In genomic region chr2:168684695-168685094, GRCm38 (mm10) we compare ENCODE assay signal across 25 mouse cellular contexts. TPM values are rescaled to one million over a fixed set of nuclear protein-coding genes. Genes with fewer than 3 reads are reported as not detected.
DNase-seq lines count a peak whose midpoint lies in the region; ATAC-seq and TF ChIP-seq lines count a peak whose summit lies in the region.
"Had no signal": no experiment of that assay in that cellular context is flagged by ENCODE, and none has a peak within 500 bp of the region (broad histone marks: within the 10 kb centered on the region; RNA-seq: fewer than 3 reads in every experiment).

No protein-coding gene starts in this region.

- TF ChIP-seq POLR2A in cerebellum, adult 2 months (IDR thresholded peaks at IDR 0.05; ENCODE audit: borderline replicate concordance, insufficient read depth, low read length): no peak

- no peak overlapping the region for H3K4me2 ChIP-seq in hindbrain, postnatal 0 days (ENCODE audit: low read depth, low read length)
- H3K4me2 ChIP-seq: embryonic facial prominence, embryonic 15.5 days; limb, embryonic 13.5 days; liver, embryonic 12.5 days had no signal

- no peak overlapping the region for H3K9ac ChIP-seq in hindbrain, postnatal 0 days (replicated peaks; ENCODE audit: low read length)
- H3K9ac ChIP-seq: embryonic facial prominence, embryonic 15.5 days; limb, embryonic 13.5 days; liver, embryonic 12.5 days had no signal

- no peak for ATAC-seq in hindbrain, postnatal 0 days
- ATAC-seq: liver, embryonic 12.5 days had no signal

- TF ChIP-seq CTCF in cerebellum, adult 2 months (IDR thresholded peaks at IDR 0.05; ENCODE audit: borderline replicate concordance, insufficient read depth, low read depth, low read length): no peak
- no peak for TF ChIP-seq CTCF in layer of hippocampus, adult 2 months (conservative IDR thresholded peaks at IDR 0.05)
- no peak for TF ChIP-seq CTCF in hindbrain, postnatal 0 days (IDR thresholded peaks at IDR 0.05; ENCODE audit: low read depth)

- no peaks in the 10 kb centered on the region for H3K27me3 ChIP-seq in cerebellum, adult 2 months (ENCODE audit: control insufficient read depth, insufficient read depth, low read length)
- H3K27me3 ChIP-seq in hindbrain, postnatal 0 days (ENCODE audit: insufficient read depth, low read length): no peaks in the 10 kb centered on the region
- H3K27me3 ChIP-seq: embryonic facial prominence, embryonic 15.5 days; limb, embryonic 13.5 days; liver, embryonic 12.5 days had no signal

- no peak overlapping the region for H3K4me3 ChIP-seq in cerebellum, adult 2 months (replicated peaks; ENCODE audit: insufficient read depth, low read depth, low read length)
- H3K4me3 ChIP-seq in layer of hippocampus, adult 2 months: no peak overlapping the region
- no peak overlapping the region for H3K4me3 ChIP-seq in hindbrain, postnatal 0 days (ENCODE audit: low read length)
- H3K4me3 ChIP-seq: embryonic facial prominence, embryonic 15.5 days; gastrocnemius, adult 2 months; heart, embryonic 10.5 days; limb, embryonic 13.5 days; liver, embryonic 12.5 days had no signal

- peak in 1 of 2 experiments; percentile 28 for DNase-seq in cerebellum, adult 2 months
- no peak for DNase-seq in cerebellum, adult 9-11 months
- DNase-seq in layer of hippocampus, adult 2 months (ENCODE audit: low spot score in 2 of 2): no peak
- DNase-seq in layer of hippocampus, adult 9-11 months: no peak
- peak; percentile 58 for DNase-seq in brain, adult 2 months (ENCODE audit: low read depth, low spot score)
- no peak for DNase-seq in hindbrain, postnatal 0 days (ENCODE audit: low spot score)
- DNase-seq in gastrocnemius, postnatal 4 days (ENCODE audit: low spot score in 2 of 2): no peak
- DNase-seq: adrenal gland, postnatal 36 days; cerebellum, adult 11-12 months; cerebellum, postnatal 36 days; gastrocnemius, adult 2 months; heart, postnatal 4 days; kidney, adult 2 months; kidney, postnatal 14 days; layer of hippocampus, postnatal 36 days; lung, adult 18-20 months; lung, postnatal 10 days; right cerebral cortex, postnatal 14 days; thymus, adult 2 months; thymus, postnatal 4 days had no signal

- peaks cover 14% of the 10 kb centered on the region for H3K36me3 ChIP-seq in hindbrain, postnatal 0 days (ENCODE audit: insufficient read depth, low read length)
- H3K36me3 ChIP-seq: liver, embryonic 12.5 days had no signal

- 22% methylated on average over 3 of the region's 3 CpGs for WGBS in cerebellum, adult 2 months
- WGBS in hindbrain, postnatal 0 days: 70% methylated on average over 3 of the region's 3 CpGs

- H3K27ac ChIP-seq in cerebellum, adult 2 months (ENCODE audit: insufficient read depth, low read length): peak overlapping the region; percentile 80
- H3K27ac ChIP-seq in layer of hippocampus, adult 2 months: peak overlapping the region; percentile 75
- H3K27ac ChIP-seq in hindbrain, postnatal 0 days: peak overlapping the region; percentile 11; the same call in 1 of the 2 replicates
- H3K27ac ChIP-seq: embryonic facial prominence, embryonic 15.5 days; gastrocnemius, adult 2 months; heart, embryonic 10.5 days; limb, embryonic 13.5 days; liver, embryonic 12.5 days; stomach, postnatal 0 days had no signal

- peaks cover 37% of the 10 kb centered on the region for H3K4me1 ChIP-seq in cerebellum, adult 2 months (ENCODE audit: control insufficient read depth, insufficient read depth, low read length)
- no peaks in the 10 kb centered on the region for H3K4me1 ChIP-seq in hindbrain, postnatal 0 days (ENCODE audit: insufficient read depth, low read length)
- H3K4me1 ChIP-seq: embryonic facial prominence, embryonic 15.5 days; limb, embryonic 13.5 days; liver, embryonic 12.5 days had no signal

- no peaks in the 10 kb centered on the region for H3K9me3 ChIP-seq in hindbrain, postnatal 0 days (ENCODE audit: low read length)
- H3K9me3 ChIP-seq: embryonic facial prominence, embryonic 15.5 days; liver, embryonic 12.5 days had no signal

RNA-seq across cellular contexts. Expression of gene Atp9a, which starts 57.5 kb away (rescaled TPM):
- polyA plus RNA-seq in cerebellum, adult 2 months (2012; rRNA removed): 316 and 321 TPM in 2 replicates
- total RNA-seq in layer of hippocampus, adult 2 months (2021): 100 to 1,000 TPM; 339 to 358 TPM
- 577 and 607 TPM in 2 replicates for total RNA-seq in hindbrain, postnatal 0 days (2014; rRNA removed)
- 127 and 130 TPM in 2 replicates for polyA plus RNA-seq in hindbrain, postnatal 0 days (2015; fragmentation: Nextera tagmentation; extraction: Ambion mirVana)
- total RNA-seq in gastrocnemius, postnatal 4 days (2021): 10 to 100 TPM; 69.3 to 86.1 TPM

Comparison
In these comparisons a context has a peak if more than half of its experiments do, and no peak if none do; other contexts are left out.
1. H3K27ac ChIP-seq: peak in every context shown above with its lines; median percentile 80 in cerebellum, adult 2 months; 75 in layer of hippocampus, adult 2 months; 11 in hindbrain, postnatal 0 days.